Mouse (Mus musculus) hindbrain, embryonic 12.5 days (tissue): ENCODE measurements around the gene Oas2. TPM values are rescaled to one million over a fixed set of nuclear protein-coding genes. Genes with fewer than 3 reads are reported as not detected.
A peak's percentile ranks its signal among the peaks of the same experiment; 100 is the strongest.

Source experiments
- ATAC-seq: fragments of 200-750 bp; cut with Nextera tagmentation; 2 replicates; pipeline ENCODE4 v1.8.0; 2017; ENCODE audit warnings: moderate TSS enrichment; ENCODE audit not compliant: low FRiP score
- H3K27ac ChIP-seq: fragments of 300-500 bp; sonication (generic); 2 replicates; pipeline ENCODE4 v1.5.1; 2016; ENCODE audit warnings: mild to moderate bottlenecking
- H3K27me3 ChIP-seq: fragments of 300-500 bp; sonication (generic); 2 replicates; pipeline ENCODE4 v1.6.1; 2016; ENCODE audit warnings: mild to moderate bottlenecking
- H3K36me3 ChIP-seq: fragments of 300-500 bp; sonication (generic); 2 replicates; pipeline ENCODE4 v1.6.1; 2016; ENCODE audit warnings: mild to moderate bottlenecking
- H3K4me1 ChIP-seq: fragments of 300-500 bp; sonication (generic); 2 replicates; pipeline ENCODE4 v1.6.1; 2016
- H3K4me2 ChIP-seq: fragments of 300-500 bp; sonication (generic); replicated peaks from 2 replicates; pipeline ENCODE4 v1.6.1; 2016; ENCODE audit warnings: mild to moderate bottlenecking
- H3K4me3 ChIP-seq: fragments of 300-500 bp; sonication (generic); 2 replicates; pipeline ENCODE4 v1.5.1; 2016; ENCODE audit warnings: mild to moderate bottlenecking
- H3K9ac ChIP-seq: fragments of 300-500 bp; sonication (generic); 2 replicates; pipeline ENCODE4 v1.6.1; 2016; ENCODE audit warnings: mild to moderate bottlenecking, moderate library complexity
- H3K9me3 ChIP-seq: fragments of 300-500 bp; sonication (generic); replicated peaks from 2 replicates; pipeline ENCODE4 v1.6.1; 2016; ENCODE audit warnings: mild to moderate bottlenecking
- WGBS: fragments of 180-500 bp; shearing (Covaris S2); methylation state at CpG from one replicate; pipeline ENCODE4 v1.1.7; 2016; 5-methylcytosine and 5-hydroxymethylcytosine counted together
- polyA plus RNA-seq: library from polyadenylated mRNA; unstranded; fragments of >200 nt; fragmentation: Nextera tagmentation; extraction: Ambion mirVana; gene quantifications from 2 replicates; pipeline ENCODE4 v1.2.1, GENCODE M21; 2016

Oas2 gene
- polyA plus RNA-seq, 1 experiment from 2014 or later: 0.30 TPM

GRCm38 (mm10) chr5:120703660-120704059 lies 46.0 kb downstream of the Oas2 start:
- H3K4me1 ChIP-seq: peaks cover 52% of the 10 kb centered on the region
- ATAC-seq: no peak
- 89% methylated on average over 3 of the region's 3 CpGs for WGBS

GRCm38 (mm10) chr5:120702969-120703368 lies 46.7 kb downstream of the Oas2 start:
- no peak for ATAC-seq
- WGBS: 90% methylated on average over 2 of the region's 2 CpGs
- H3K4me1 ChIP-seq: peaks cover 50% of the 10 kb centered on the region
- no peaks in the 10 kb centered on the region for H3K9me3 ChIP-seq
- H3K36me3 ChIP-seq: no peaks in the 10 kb centered on the region
- no peak overlapping the region for H3K27ac ChIP-seq
- no peak overlapping the region for H3K9ac ChIP-seq
- H3K4me2 ChIP-seq: no peak overlapping the region
- peaks cover 50% of the 10 kb centered on the region for H3K27me3 ChIP-seq
- H3K4me3 ChIP-seq: no peak overlapping the region

More at GRCm38 (mm10) chr5:120703660-120704059, 46.0 kb downstream of the Oas2 start:
- Histone ChIP-seq H3K9me3 (no peaks in the 10 kb centered on the region), H3K27me3 (peaks cover 56% of the 10 kb centered on the region), H3K27ac (no peak overlapping the region), H3K4me3 (no peak overlapping the region), H3K4me2 (no peak overlapping the region), H3K9ac (no peak overlapping the region), H3K36me3 (no peaks in the 10 kb centered on the region)

- Histone ChIP-seq H3K27me3 (peaks cover 51% of the 10 kb centered on the region), H3K36me3 (no peaks in the 10 kb centered on the region), H3K27ac (no peak overlapping the region), H3K9ac (no peak overlapping the region), H3K9me3 (no peaks in the 10 kb centered on the region), H3K4me1 (peaks cover 50% of the 10 kb centered on the region), H3K4me2 (no peak overlapping the region), H3K4me3 (no peak overlapping the region)
- no peak for ATAC-seq
- WGBS: 82% methylated on average over 4 of the region's 4 CpGs
These were observed 47.2 kb downstream of the Oas2 start for GRCm38 (mm10) chr5:120702421-120702820.

GRCm38 (mm10) chr5:120700996-120701790 lies 48.5 kb downstream of the Oas2 start:
- Histone ChIP-seq H3K4me2 (no peak overlapping the region), H3K27ac (no peak overlapping the region), H3K27me3 (peaks cover 60% of the 10 kb centered on the region), H3K9ac (no peak overlapping the region), H3K9me3 (no peaks in the 10 kb centered on the region), H3K36me3 (no peaks in the 10 kb centered on the region), H3K4me1 (peaks cover 46% of the 10 kb centered on the region), H3K4me3 (no peak overlapping the region)
- WGBS: 50% methylated on average over 11 of the region's 11 CpGs
- no peak for ATAC-seq

- Histone ChIP-seq H3K27ac (peak overlapping the region; percentile 25), H3K9ac (0 out of 2 replicates have a peak overlapping the region, but pooled peaks have one; percentile 5), H3K27me3 (peaks cover 66% of the 10 kb centered on the region)
These were observed 50.8 kb downstream of the Oas2 start for GRCm38 (mm10) chr5:120698801-120699391.

GRCm38 (mm10) chr5:120698181-120698580 lies 51.5 kb downstream of the Oas2 start:
- H3K4me3 ChIP-seq: no peak overlapping the region
- H3K9me3 ChIP-seq: no peaks in the 10 kb centered on the region
- H3K27me3 ChIP-seq: peaks cover 67% of the 10 kb centered on the region
- no peak overlapping the region for H3K27ac ChIP-seq
- ATAC-seq: no peak
- no peak overlapping the region for H3K4me2 ChIP-seq
- peaks cover 9% of the 10 kb centered on the region; the same call in 1 of the 2 replicates for H3K36me3 ChIP-seq
- H3K9ac ChIP-seq: 0 out of 2 replicates have a peak overlapping the region, but pooled peaks have one; percentile 5
- peaks cover 49% of the 10 kb centered on the region for H3K4me1 ChIP-seq
- WGBS: 66% methylated on average over 3 of the region's 3 CpGs

More at GRCm38 (mm10) chr5:120698801-120699391, 50.8 kb downstream of the Oas2 start:
- ATAC-seq: no peak
- Histone ChIP-seq H3K4me3 (no peak overlapping the region), H3K9me3 (no peaks in the 10 kb centered on the region), H3K36me3 (peaks cover 4% of the 10 kb centered on the region; the same call in 1 of the 2 replicates), H3K4me1 (peaks cover 49% of the 10 kb centered on the region), H3K4me2 (no peak overlapping the region)
- WGBS: 40% methylated on average over 16 of the region's 16 CpGs

GRCm38 (mm10) chr5:120696865-120697264 lies 52.8 kb downstream of the Oas2 start:
- H3K4me3 ChIP-seq: no peak overlapping the region
- no peak overlapping the region for H3K9ac ChIP-seq
- WGBS: 55% methylated on average over 4 of the region's 4 CpGs
- H3K27me3 ChIP-seq: peaks cover 75% of the 10 kb centered on the region
- H3K27ac ChIP-seq: no peak overlapping the region
- H3K9me3 ChIP-seq: no peaks in the 10 kb centered on the region
- H3K4me2 ChIP-seq: no peak overlapping the region
- no peak for ATAC-seq
- H3K36me3 ChIP-seq: peaks cover 9% of the 10 kb centered on the region; the same call in 1 of the 2 replicates
- H3K4me1 ChIP-seq: peaks cover 49% of the 10 kb centered on the region

GRCm38 (mm10) chr5:120696057-120696743 lies 53.5 kb downstream of the Oas2 start:
- 75% methylated on average over 16 of the region's 16 CpGs for WGBS
- H3K4me1 ChIP-seq: peaks cover 48% of the 10 kb centered on the region
- H3K27me3 ChIP-seq: peaks cover 78% of the 10 kb centered on the region

GRCm38 (mm10) chr5:120694695-120695074 lies 55.0 kb downstream of the Oas2 start:
- Histone ChIP-seq H3K4me2 (peak overlapping the region; percentile 32), H3K9ac (peak overlapping the region; percentile 1; the same call in 1 of the 2 replicates), H3K36me3 (peaks cover 9% of the 10 kb centered on the region), H3K4me3 (peak overlapping the region; percentile 16), H3K4me1 (peaks cover 42% of the 10 kb centered on the region), H3K9me3 (no peaks in the 10 kb centered on the region), H3K27me3 (peaks cover 75% of the 10 kb centered on the region), H3K27ac (no peak overlapping the region)
- no peak for ATAC-seq
- WGBS: 2% methylated on average over 37 of the region's 41 CpGs

More at GRCm38 (mm10) chr5:120696057-120696743, 53.5 kb downstream of the Oas2 start:
- no peak overlapping the region for H3K4me2 ChIP-seq
- H3K4me3 ChIP-seq: no peak overlapping the region
- H3K36me3 ChIP-seq: peaks cover 9% of the 10 kb centered on the region; the same call in 1 of the 2 replicates
- ATAC-seq: no peak
- no peaks in the 10 kb centered on the region for H3K9me3 ChIP-seq
- no peak overlapping the region for H3K27ac ChIP-seq
- H3K9ac ChIP-seq: no peak overlapping the region

GRCm38 (mm10) chr5:120693931-120694694 lies 55.5 kb downstream of the Oas2 start:
- Histone ChIP-seq H3K9ac (peak overlapping the region; percentile 1; the same call in 1 of the 2 replicates), H3K4me3 (peak overlapping the region; percentile 16), H3K36me3 (peaks cover 9% of the 10 kb centered on the region), H3K27me3 (peaks cover 72% of the 10 kb centered on the region), H3K4me2 (peak overlapping the region; percentile 32), H3K27ac (no peak overlapping the region), H3K9me3 (no peaks in the 10 kb centered on the region), H3K4me1 (peaks cover 37% of the 10 kb centered on the region)
- no peak for ATAC-seq
- 11% methylated on average over 37 of the region's 38 CpGs for WGBS

- H3K27me3 ChIP-seq: peaks cover 72% of the 10 kb centered on the region
- H3K4me2 ChIP-seq: no peak overlapping the region
- H3K27ac ChIP-seq: no peak overlapping the region
- H3K9ac ChIP-seq: no peak overlapping the region
- peaks cover 22% of the 10 kb centered on the region for H3K4me1 ChIP-seq
- H3K9me3 ChIP-seq: no peaks in the 10 kb centered on the region
- 75% methylated on average over 19 of the region's 19 CpGs for WGBS
- no peak overlapping the region for H3K4me3 ChIP-seq
- ATAC-seq: no peak
- peaks cover 9% of the 10 kb centered on the region for H3K36me3 ChIP-seq
These were observed 57.6 kb downstream of the Oas2 start for GRCm38 (mm10) chr5:120692034-120692433.
